8 mouse cellular contexts compared by ENCODE assay signal in genomic region chr17:15804008-15804812, GRCm38 (mm10). TPM values are rescaled to one million over a fixed set of nuclear protein-coding genes. Genes with fewer than 3 reads are reported as not detected.
DNase-seq lines count a peak whose midpoint lies in the region; ATAC-seq and TF ChIP-seq lines count a peak whose summit lies in the region.

No protein-coding gene starts in this region.

- H3K4me3 ChIP-seq in heart, embryonic 12.5 days: no peak overlapping the region
- H3K4me3 ChIP-seq in hindbrain, embryonic 15.5 days: no peak overlapping the region
- no peak overlapping the region for H3K4me3 ChIP-seq in midbrain, postnatal 0 days (ENCODE audit: low read depth, low read length)

- intact Hi-C loops in heart, postnatal 36 days (cut with DNase I): loop anchor here (10.0 kb wide), 1 partner anchor 161 kb away; no protein-coding TSS in a partner anchor
- intact Hi-C loops in heart, postnatal 25 days (cut with DNase I): loop anchor here (2.0 to 5.0 kb wide), 2 partner anchors 27 to 1098 kb away; partner anchors contain the start of gene Rgmb

- H3K4me2 ChIP-seq in heart, embryonic 12.5 days: no peak overlapping the region
- H3K4me2 ChIP-seq in hindbrain, embryonic 15.5 days: no peak overlapping the region
- no peak overlapping the region for H3K4me2 ChIP-seq in midbrain, postnatal 0 days (ENCODE audit: low read depth, low read length, poor library complexity, severe bottlenecking)

- 47% methylated on average over 15 of the region's 15 CpGs for WGBS in heart, embryonic 12.5 days
- 51% methylated on average over 15 of the region's 15 CpGs for WGBS in hindbrain, embryonic 15.5 days
- WGBS in midbrain, postnatal 0 days: 50% methylated on average over 15 of the region's 15 CpGs

- no peaks in the 10 kb centered on the region for H3K27me3 ChIP-seq in heart, embryonic 12.5 days (replicated peaks)
- no peaks in the 10 kb centered on the region for H3K27me3 ChIP-seq in hindbrain, embryonic 15.5 days
- H3K27me3 ChIP-seq in midbrain, postnatal 0 days (ENCODE audit: insufficient read depth, low read length): no peaks in the 10 kb centered on the region

- peak; percentile 80 for TF ChIP-seq CTCF in midbrain, postnatal 0 days (IDR thresholded peaks at IDR 0.05)

- H3K4me1 ChIP-seq in heart, embryonic 12.5 days (replicated peaks): peaks cover 20% of the 10 kb centered on the region
- H3K4me1 ChIP-seq in hindbrain, embryonic 15.5 days (replicated peaks): peaks cover 17% of the 10 kb centered on the region
- H3K4me1 ChIP-seq in midbrain, postnatal 0 days (ENCODE audit: insufficient read depth, low read length): peaks cover 6% of the 10 kb centered on the region; the same call in 1 of the 2 replicates

- H3K36me3 ChIP-seq in heart, embryonic 12.5 days: peaks cover 13% of the 10 kb centered on the region
- peaks cover 16% of the 10 kb centered on the region for H3K36me3 ChIP-seq in hindbrain, embryonic 15.5 days
- peaks cover 12% of the 10 kb centered on the region; the same call in 1 of the 2 replicates for H3K36me3 ChIP-seq in midbrain, postnatal 0 days (ENCODE audit: insufficient read depth, low read length)

- ATAC-seq in heart, embryonic 12.5 days (ENCODE audit: insufficient number of reproducible peaks, low FRiP score): peak; percentile 64; the same call in 1 of the 2 replicates
- ATAC-seq in hindbrain, embryonic 15.5 days (ENCODE audit: low FRiP score, low read depth): 0 out of 2 replicates have a peak, but pooled peaks have one; percentile 38
- peak; percentile 49; the same call in 1 of the 2 replicates for ATAC-seq in midbrain, postnatal 0 days (ENCODE audit: low FRiP score)

- no peak overlapping the region for H3K9ac ChIP-seq in heart, embryonic 12.5 days
- no peak overlapping the region for H3K9ac ChIP-seq in hindbrain, embryonic 15.5 days
- no peak overlapping the region for H3K9ac ChIP-seq in midbrain, postnatal 0 days (replicated peaks; ENCODE audit: low read length, poor library complexity, severe bottlenecking)

- DNase-seq in heart, postnatal 36 days: no peak
- peak; percentile 56 for DNase-seq in A20 (ENCODE audit: low read depth, low spot score)
- peak; percentile 69 for DNase-seq in NIH3T3 (ENCODE audit: low read depth)
- DNase-seq in midbrain, postnatal 0 days (ENCODE audit: low spot score): peak; percentile 66
- no peak for DNase-seq in urinary bladder, postnatal 10 days (ENCODE audit: low spot score)
- DNase-seq in heart, postnatal 25 days (ENCODE audit: low spot score): no peak

- no peak overlapping the region for H3K27ac ChIP-seq in heart, embryonic 12.5 days (ENCODE audit: poor library complexity, severe bottlenecking)
- H3K27ac ChIP-seq in hindbrain, embryonic 15.5 days (replicated peaks): no peak overlapping the region
- H3K27ac ChIP-seq in midbrain, postnatal 0 days (ENCODE audit: low read depth, low read length): no peak overlapping the region

- H3K9me3 ChIP-seq in heart, embryonic 12.5 days (replicated peaks): 0 out of 2 replicates have a peak, but pooled peaks cover 3% of the 10 kb centered on the region
- no peaks in the 10 kb centered on the region for H3K9me3 ChIP-seq in hindbrain, embryonic 15.5 days
- H3K9me3 ChIP-seq in midbrain, postnatal 0 days (ENCODE audit: low read length): no peaks in the 10 kb centered on the region

RNA-seq across cellular contexts. Expression of gene Rgmb, which starts 26.6 kb away (rescaled TPM):
- polyA plus RNA-seq in heart, embryonic 12.5 days (2016; fragmentation: Nextera tagmentation; extraction: Ambion mirVana): 13.8 and 15.6 TPM in 2 replicates
- 10 to 100 TPM; 27.9 to 29.7 TPM for total RNA-seq in heart, postnatal 36 days (2021)
- 74.7 and 79.3 TPM in 2 replicates for polyA plus RNA-seq in hindbrain, embryonic 15.5 days (2015; fragmentation: Nextera tagmentation; extraction: Ambion mirVana)
- total RNA-seq in midbrain, postnatal 0 days (2014; rRNA removed): 112 and 144 TPM in 2 replicates
- 53.9 and 55.2 TPM in 2 replicates for polyA plus RNA-seq in midbrain, postnatal 0 days (2015; fragmentation: Nextera tagmentation; extraction: Ambion mirVana)
- total RNA-seq in heart, postnatal 25 days (2021): 10 to 100 TPM; 21.4 to 30.0 TPM

Comparison
In these comparisons a context has a peak if more than half of its experiments do, and no peak if none do; other contexts are left out.
1. DNase-seq: peak in A20 (single experiment), NIH3T3 (single experiment) and midbrain, postnatal 0 days (single experiment); none in heart, postnatal 36 days (0 of 2), urinary bladder, postnatal 10 days (single experiment) and heart, postnatal 25 days (single experiment).
2. Peak in every context shown above with its lines, with median percentiles within 50 percentile points of each other: ATAC-seq.